Mouse (Mus musculus) stomach, embryonic 16.5 days (tissue): ENCODE results near the gene Mmd2. TPM values are rescaled to one million over a fixed set of nuclear protein-coding genes. Genes with fewer than 3 reads are reported as not detected.

ENCODE experiments used
- ATAC-seq: fragments of 200-750 bp; cut with Nextera tagmentation; 2 replicates; pipeline ENCODE4 v1.8.0; 2017; ENCODE audit warnings: moderate number of reproducible peaks, moderate TSS enrichment; ENCODE audit not compliant: insufficient read depth, low FRiP score
- H3K27ac ChIP-seq: fragments of 300-500 bp; sonication (generic); 2 replicates; pipeline ENCODE4 v1.5.1; 2014; ENCODE audit warnings: low read length
- H3K27me3 ChIP-seq: fragments of 300-500 bp; sonication (generic); 2 replicates; pipeline ENCODE4 v1.6.1; 2014; ENCODE audit warnings: low read length, control low read depth, mixed read lengths; ENCODE audit not compliant: control insufficient read depth, insufficient read depth
- H3K36me3 ChIP-seq: fragments of 300-500 bp; sonication (generic); 2 replicates; pipeline ENCODE4 v1.6.1; 2014; ENCODE audit warnings: low read length; ENCODE audit not compliant: control insufficient read depth, insufficient read depth
- H3K4me1 ChIP-seq: fragments of 300-500 bp; sonication (generic); 2 replicates; pipeline ENCODE4 v1.6.1; 2014; ENCODE audit warnings: low read length, control low read depth, mixed read lengths; ENCODE audit not compliant: control insufficient read depth, insufficient read depth
- H3K4me2 ChIP-seq: fragments of 300-500 bp; sonication (generic); 2 replicates; pipeline ENCODE4 v1.6.1; 2014; ENCODE audit warnings: low read depth, low read length, mixed read lengths
- H3K4me3 ChIP-seq: fragments of 300-500 bp; sonication (generic); replicated peaks from 2 replicates; pipeline ENCODE4 v1.5.1; 2014; ENCODE audit warnings: mild to moderate bottlenecking, low read length
- H3K9ac ChIP-seq: fragments of 300-500 bp; sonication (generic); 2 replicates; pipeline ENCODE4 v1.6.1; 2014; ENCODE audit warnings: low read length
- H3K9me3 ChIP-seq: fragments of 300-500 bp; sonication (generic); replicated peaks from 2 replicates; pipeline ENCODE4 v1.6.1; 2016; ENCODE audit warnings: low read length, control low read depth; ENCODE audit not compliant: control insufficient read depth
- WGBS: fragments of 180-500 bp; shearing (Covaris S2); extraction: QIAGEN DNeasy Blood & Tissue Kit; methylation state at CpG from one replicate; pipeline ENCODE4 v1.1.7; 2014; 5-methylcytosine and 5-hydroxymethylcytosine counted together
- polyA plus RNA-seq: library from polyadenylated mRNA; unstranded; fragments of >200 nt; fragmentation: Nextera tagmentation; extraction: Ambion mirVana; gene quantifications from 2 replicates; pipeline ENCODE4 v1.2.1, GENCODE M21; 2015

The Mmd2 gene
- polyA plus RNA-seq, 1 experiment from 2014 or later: 3.6 TPM

- Histone ChIP-seq H3K4me1 (no peaks in the 10 kb centered on the region), H3K36me3 (no peaks in the 10 kb centered on the region), H3K4me3 (no peak overlapping the region), H3K9ac (no peak overlapping the region), H3K27ac (no peak overlapping the region), H3K27me3 (no peaks in the 10 kb centered on the region), H3K4me2 (no peak overlapping the region), H3K9me3 (no peaks in the 10 kb centered on the region)
- ATAC-seq: peak; percentile 74; the same call in 1 of the 2 replicates
- WGBS: 20% methylated on average over 20 of the region's 21 CpGs
These were observed 51.1 kb downstream of the Mmd2 start for GRCm38 (mm10) chr5:142557397-142558067.

GRCm38 (mm10) chr5:142556721-142557120, 51.9 kb downstream of the Mmd2 start:
- Histone ChIP-seq H3K4me2 (no peak overlapping the region), H3K9ac (no peak overlapping the region), H3K4me3 (no peak overlapping the region), H3K27me3 (no peaks in the 10 kb centered on the region), H3K27ac (no peak overlapping the region), H3K4me1 (no peaks in the 10 kb centered on the region), H3K36me3 (no peaks in the 10 kb centered on the region), H3K9me3 (no peaks in the 10 kb centered on the region)
- no peak for ATAC-seq
- WGBS: 92% methylated on average over 4 of the region's 4 CpGs

- no peaks in the 10 kb centered on the region for H3K27me3 ChIP-seq
These were observed 52.7 kb downstream of the Mmd2 start for GRCm38 (mm10) chr5:142555866-142556265.

GRCm38 (mm10) chr5:142550706-142551652, 57.6 kb downstream of the Mmd2 start, which contains the start of gene Radil:
Gene Radil (minus strand): TSS chr5:142551098.
- Histone ChIP-seq H3K27me3 (0 out of 2 replicates have a peak, but pooled peaks cover 3% of the 10 kb centered on the region), H3K4me3 (peak within 1 kb of the TSS; percentile 55), H3K4me2 (peak within 1 kb of the TSS; percentile 92), H3K27ac (no peak within 1 kb of the TSS), H3K9ac (peak within 1 kb of the TSS; percentile 62), H3K4me1 (0 out of 2 replicates have a peak, but pooled peaks cover 3% of the 10 kb centered on the region), H3K36me3 (no peaks in the 10 kb centered on the region), H3K9me3 (no peaks in the 10 kb centered on the region)
- WGBS: 2% methylated on average over 80 of the region's 80 CpGs
- peak; percentile 96 for ATAC-seq

More at GRCm38 (mm10) chr5:142555866-142556265, 52.7 kb downstream of the Mmd2 start:
- Histone ChIP-seq H3K36me3 (no peaks in the 10 kb centered on the region), H3K4me3 (no peak overlapping the region), H3K9me3 (no peaks in the 10 kb centered on the region), H3K27ac (no peak overlapping the region), H3K9ac (no peak overlapping the region), H3K4me1 (no peaks in the 10 kb centered on the region), H3K4me2 (no peak overlapping the region)
- WGBS: 82% methylated on average over 5 of the region's 5 CpGs
- no peak for ATAC-seq

GRCm38 (mm10) chr5:142549961-142550705, 58.5 kb downstream of the Mmd2 start:
- no peaks in the 10 kb centered on the region for H3K9me3 ChIP-seq
- no peaks in the 10 kb centered on the region for H3K36me3 ChIP-seq
- peak overlapping the region; percentile 55 for H3K4me3 ChIP-seq
- no peak overlapping the region for H3K27ac ChIP-seq
- H3K9ac ChIP-seq: peak overlapping the region; percentile 62
- ATAC-seq: peak; percentile 7; the same call in 1 of the 2 replicates
- 4% methylated on average over 31 of the region's 31 CpGs for WGBS
- 0 out of 2 replicates have a peak, but pooled peaks cover 3% of the 10 kb centered on the region for H3K4me1 ChIP-seq
- 0 out of 2 replicates have a peak, but pooled peaks cover 3% of the 10 kb centered on the region for H3K27me3 ChIP-seq
- peak overlapping the region; percentile 92 for H3K4me2 ChIP-seq

DNA sequence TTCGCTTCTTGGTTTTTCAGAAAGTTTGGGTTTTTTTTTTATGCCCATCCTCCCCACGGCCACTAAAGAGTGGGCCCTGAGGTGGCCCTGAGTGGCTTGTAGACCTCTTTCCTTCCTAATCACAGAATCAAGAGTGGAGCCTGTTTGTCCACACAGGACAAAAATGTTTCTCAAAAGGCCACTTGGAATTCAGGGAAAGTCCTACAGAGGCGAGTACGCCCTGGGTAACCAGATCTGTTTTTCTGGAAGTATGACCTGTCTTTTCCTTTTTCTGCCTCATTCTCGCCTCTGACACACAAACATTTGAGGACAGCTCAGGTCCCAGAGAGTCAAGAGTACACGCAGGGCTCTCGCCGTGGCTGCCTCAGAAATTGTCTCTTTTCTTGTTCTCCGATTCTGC, 59.2 kb downstream of the Mmd2 start:
- WGBS: 60% methylated on average over 9 of the region's 9 CpGs
- H3K27me3 ChIP-seq: 0 out of 2 replicates have a peak, but pooled peaks cover 3% of the 10 kb centered on the region
- 0 out of 2 replicates have a peak, but pooled peaks cover 3% of the 10 kb centered on the region for H3K4me1 ChIP-seq
- no peak overlapping the region for H3K4me3 ChIP-seq
- no peak overlapping the region for H3K4me2 ChIP-seq
- H3K36me3 ChIP-seq: no peaks in the 10 kb centered on the region
- no peak overlapping the region for H3K9ac ChIP-seq
- no peak for ATAC-seq
- 0 out of 2 replicates have a peak overlapping the region, but pooled peaks have one; percentile 9 for H3K27ac ChIP-seq
- no peaks in the 10 kb centered on the region for H3K9me3 ChIP-seq

DNA sequence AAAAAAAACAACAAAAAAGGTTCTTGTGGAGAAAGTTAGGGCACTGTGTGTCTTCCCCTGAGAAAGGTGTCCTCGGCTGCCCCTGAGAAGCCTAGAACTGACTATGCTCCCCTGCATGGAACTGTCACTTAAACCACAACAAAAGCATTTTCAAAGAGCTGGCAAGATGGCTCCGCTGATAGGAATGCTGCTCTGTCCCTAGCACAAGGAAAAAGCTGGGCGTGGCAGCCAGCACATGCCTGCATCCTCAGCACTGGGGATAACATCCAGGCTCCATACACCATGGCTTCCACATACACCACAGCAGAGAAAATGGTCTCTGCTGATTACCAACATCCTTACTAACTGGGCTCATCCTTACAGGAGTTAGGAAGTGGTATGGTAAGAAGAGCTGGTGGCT, 61.5 kb downstream of the Mmd2 start:
- 80% methylated on average over 3 of the region's 3 CpGs for WGBS
- H3K27ac ChIP-seq: no peak overlapping the region

GRCm38 (mm10) chr5:142546344-142546743, 62.3 kb downstream of the Mmd2 start:
- Histone ChIP-seq H3K9me3 (no peaks in the 10 kb centered on the region), H3K27me3 (0 out of 2 replicates have a peak, but pooled peaks cover 3% of the 10 kb centered on the region), H3K9ac (no peak overlapping the region), H3K4me1 (0 out of 2 replicates have a peak, but pooled peaks cover 3% of the 10 kb centered on the region), H3K4me2 (no peak overlapping the region), H3K27ac (no peak overlapping the region), H3K4me3 (no peak overlapping the region), H3K36me3 (no peaks in the 10 kb centered on the region)
- 30% methylated on average over 5 of the region's 5 CpGs for WGBS
- ATAC-seq: no peak

More for the DNA sequence above, 61.5 kb downstream of the Mmd2 start:
- Histone ChIP-seq H3K9me3 (no peaks in the 10 kb centered on the region), H3K27me3 (0 out of 2 replicates have a peak, but pooled peaks cover 3% of the 10 kb centered on the region), H3K4me3 (no peak overlapping the region), H3K4me2 (no peak overlapping the region), H3K4me1 (0 out of 2 replicates have a peak, but pooled peaks cover 3% of the 10 kb centered on the region), H3K36me3 (no peaks in the 10 kb centered on the region), H3K9ac (no peak overlapping the region)
- no peak for ATAC-seq
